Mouse (Mus musculus): ENCODE measurements around the gene Poc1a. TPM values are rescaled to one million over a fixed set of nuclear protein-coding genes. Genes with fewer than 3 reads are reported as not detected.

Gene Poc1a
- 1 to 10 TPM; 1.8 to 1.9 TPM for total RNA-seq (2021)
- long read RNA-seq, experiment 1, partial matches to known transcripts = 0 of 1 reads
- long read RNA-seq, experiment 1, other reads (novel, unspliced or antisense) = 0 of 1 reads
- long read RNA-seq, experiment 2 = 0 reads

GRCm38 (mm10) chr9:106280808-106281544 lies at the start of gene Poc1a:
Gene Poc1a, plus strand, starts transcription at chr9:106281061.
- DNase-seq (ENCODE audit: low spot score) = peak; percentile 94

GRCm38 (mm10) chr9:106231220-106231619 lies 49.6 kb upstream of the Poc1a start:
- DNase-seq (ENCODE audit: low spot score) = no peak

GRCm38 (mm10) chr9:106231816-106232215 lies 49.0 kb upstream of the Poc1a start:
- no peak for DNase-seq (ENCODE audit: low spot score)

- DNase-seq (ENCODE audit: low spot score) = no peak
These were observed 47.9 kb upstream of the Poc1a start for GRCm38 (mm10) chr9:106232956-106233355.

- DNase-seq (ENCODE audit: low spot score) = no peak
These were observed 46.9 kb upstream of the Poc1a start for GRCm38 (mm10) chr9:106233953-106234352.

GRCm38 (mm10) chr9:106235194-106235830 lies 45.5 kb upstream of the Poc1a start:
- peak; percentile 58 for DNase-seq (ENCODE audit: low spot score)

GRCm38 (mm10) chr9:106236156-106236817 lies 44.6 kb upstream of the Poc1a start:
- no peak for DNase-seq (ENCODE audit: low spot score)

GRCm38 (mm10) chr9:106236818-106237211 lies 44.0 kb upstream of the Poc1a start:
- peak; percentile 68 for DNase-seq (ENCODE audit: low spot score)

- DNase-seq (ENCODE audit: low spot score) = no peak
These were observed 43.5 kb upstream of the Poc1a start for GRCm38 (mm10) chr9:106237401-106237800.

- DNase-seq (ENCODE audit: low spot score) = no peak
These were observed 43.0 kb upstream of the Poc1a start for GRCm38 (mm10) chr9:106237878-106238277.

- DNase-seq (ENCODE audit: low spot score) = no peak
These were observed 39.2 kb upstream of the Poc1a start for GRCm38 (mm10) chr9:106241541-106242164.

- no peak for DNase-seq (ENCODE audit: low spot score)
These were observed 37.9 kb upstream of the Poc1a start for GRCm38 (mm10) chr9:106242813-106243488.

- DNase-seq (ENCODE audit: low spot score) = no peak
These were observed 31.3 kb upstream of the Poc1a start for GRCm38 (mm10) chr9:106249550-106249949.

- DNase-seq (ENCODE audit: low spot score) = no peak
These were observed 30.6 kb upstream of the Poc1a start for GRCm38 (mm10) chr9:106250245-106250644.

GRCm38 (mm10) chr9:106251066-106251465 lies 29.8 kb upstream of the Poc1a start:
- DNase-seq (ENCODE audit: low spot score) = no peak

- DNase-seq (ENCODE audit: low spot score) = no peak
These were observed 26.9 kb upstream of the Poc1a start for GRCm38 (mm10) chr9:106254001-106254400.

GRCm38 (mm10) chr9:106258412-106258811 lies 22.4 kb upstream of the Poc1a start:
- DNase-seq (ENCODE audit: low spot score) = no peak

GRCm38 (mm10) chr9:106258990-106259389 lies 21.9 kb upstream of the Poc1a start:
- DNase-seq (ENCODE audit: low spot score) = no peak

GRCm38 (mm10) chr9:106261058-106261457 lies 19.8 kb upstream of the Poc1a start:
- no peak for DNase-seq (ENCODE audit: low spot score)

GRCm38 (mm10) chr9:106261491-106261890 lies 19.4 kb upstream of the Poc1a start:
- DNase-seq (ENCODE audit: low spot score) = no peak

GRCm38 (mm10) chr9:106262075-106262474 lies 18.8 kb upstream of the Poc1a start:
- DNase-seq (ENCODE audit: low spot score) = no peak

Data from gastrocnemius, adult 18-20 months (tissue).